Mouse (Mus musculus) layer of hippocampus, adult 9-11 months (tissue): ENCODE measurements around the gene Gm20917.
"Not testable (repeated sequence)": the region's sequence is repeated elsewhere in the genome, so short reads cannot be mapped to it uniquely, and the experiment has no call there.

Experiments
- DNase-seq: peaks from one replicate; pipeline ENCODE4 v3.0.0; 2022

Gene Gm20917

GRCm38 (mm10) chrY:79151022-79151421 is at the start of gene Gm20917:
Gene Gm20917 (minus strand): TSS chrY:79151122.
- DNase-seq: not testable (repeated sequence)
